Mouse (Mus musculus) heart, embryonic 12.5 days (tissue): ENCODE data around the gene F13b. TPM values are rescaled to one million over a fixed set of nuclear protein-coding genes. Genes with fewer than 3 reads are reported as not detected.

Experiments used
- ATAC-seq: fragments of 200-750 bp; cut with Nextera tagmentation; 2 replicates; pipeline ENCODE4 v1.8.0; 2017; ENCODE audit warnings: moderate TSS enrichment, moderate library complexity; ENCODE audit not compliant: insufficient number of reproducible peaks, low FRiP score
- H3K27ac ChIP-seq: fragments of 300-500 bp; sonication (generic); 2 replicates; pipeline ENCODE4 v1.5.1; 2016; ENCODE audit warnings: mild to moderate bottlenecking, moderate library complexity; ENCODE audit not compliant: poor library complexity, severe bottlenecking
- H3K27me3 ChIP-seq: fragments of 300-500 bp; sonication (generic); replicated peaks from 2 replicates; pipeline ENCODE4 v1.6.1; 2016; ENCODE audit warnings: mild to moderate bottlenecking, moderate library complexity
- H3K36me3 ChIP-seq: fragments of 300-500 bp; sonication (generic); 2 replicates; pipeline ENCODE4 v1.6.1; 2016; ENCODE audit warnings: mild to moderate bottlenecking, moderate library complexity
- H3K4me1 ChIP-seq: fragments of 300-500 bp; sonication (generic); replicated peaks from 2 replicates; pipeline ENCODE4 v1.6.1; 2016; ENCODE audit warnings: mild to moderate bottlenecking
- H3K4me2 ChIP-seq: fragments of 300-500 bp; sonication (generic); 2 replicates; pipeline ENCODE4 v1.6.1; 2016; ENCODE audit warnings: mild to moderate bottlenecking, moderate library complexity
- H3K4me3 ChIP-seq: fragments of 300-500 bp; sonication (generic); 2 replicates; pipeline ENCODE4 v1.5.1; 2016; ENCODE audit warnings: mild to moderate bottlenecking
- H3K9ac ChIP-seq: fragments of 300-500 bp; sonication (generic); 2 replicates; pipeline ENCODE4 v1.6.1; 2016; ENCODE audit warnings: mild to moderate bottlenecking, moderate library complexity
- H3K9me3 ChIP-seq: fragments of 300-500 bp; sonication (generic); replicated peaks from 2 replicates; pipeline ENCODE4 v1.6.1; 2016; ENCODE audit warnings: mild to moderate bottlenecking, moderate library complexity
- WGBS: fragments of 180-500 bp; shearing (Covaris S2); methylation state at CpG from one replicate; pipeline ENCODE4 v1.1.7; 2016; 5-methylcytosine and 5-hydroxymethylcytosine counted together
- polyA plus RNA-seq: library from polyadenylated mRNA; unstranded; fragments of >200 nt; fragmentation: Nextera tagmentation; extraction: Ambion mirVana; gene quantifications from 2 replicates; pipeline ENCODE4 v1.2.1, GENCODE M21; 2016

The F13b gene
- polyA plus RNA-seq, result 0.06 TPM in 1 of 2 replicates, not detected in the other

DNA sequence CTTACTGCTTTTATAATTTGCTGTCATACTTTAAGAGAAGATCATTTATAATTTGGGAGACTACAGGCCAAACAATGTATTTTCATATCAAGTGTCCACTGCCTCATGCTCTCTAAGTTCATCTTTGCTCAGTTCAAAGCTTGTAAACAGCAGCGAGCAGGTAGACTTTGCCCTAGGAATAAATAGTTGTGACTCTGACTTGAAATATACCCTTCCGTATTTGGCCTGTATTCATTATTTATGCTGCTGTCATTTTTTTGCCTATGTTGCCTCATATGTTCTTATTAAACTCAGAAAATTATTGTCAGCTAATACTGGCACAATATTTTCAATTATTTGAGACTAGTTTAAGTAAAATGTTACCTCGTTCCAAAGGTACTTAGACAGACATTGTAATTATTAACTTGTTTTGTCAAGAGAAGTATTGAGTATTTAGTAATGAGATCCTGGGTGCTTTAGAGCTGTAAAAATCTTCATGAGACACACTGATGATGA is at the start of gene F13b:
Gene F13b, plus strand, starts transcription at position 445 of the 495 bp plus-strand sequence.
- H3K4me2 ChIP-seq, result no peak within 1 kb of the TSS
- no peaks in the 10 kb centered on the region for H3K9me3 ChIP-seq
- H3K4me1 ChIP-seq, result no peaks in the 10 kb centered on the region
- H3K4me3 ChIP-seq, result no peak within 1 kb of the TSS
- no peak for ATAC-seq
- H3K36me3 ChIP-seq, result no peaks in the 10 kb centered on the region
- WGBS, result 83% methylated on average over 3 of the region's 3 CpGs
- H3K9ac ChIP-seq, result no peak within 1 kb of the TSS
- H3K27me3 ChIP-seq, result no peaks in the 10 kb centered on the region
- no peak within 1 kb of the TSS for H3K27ac ChIP-seq

DNA sequence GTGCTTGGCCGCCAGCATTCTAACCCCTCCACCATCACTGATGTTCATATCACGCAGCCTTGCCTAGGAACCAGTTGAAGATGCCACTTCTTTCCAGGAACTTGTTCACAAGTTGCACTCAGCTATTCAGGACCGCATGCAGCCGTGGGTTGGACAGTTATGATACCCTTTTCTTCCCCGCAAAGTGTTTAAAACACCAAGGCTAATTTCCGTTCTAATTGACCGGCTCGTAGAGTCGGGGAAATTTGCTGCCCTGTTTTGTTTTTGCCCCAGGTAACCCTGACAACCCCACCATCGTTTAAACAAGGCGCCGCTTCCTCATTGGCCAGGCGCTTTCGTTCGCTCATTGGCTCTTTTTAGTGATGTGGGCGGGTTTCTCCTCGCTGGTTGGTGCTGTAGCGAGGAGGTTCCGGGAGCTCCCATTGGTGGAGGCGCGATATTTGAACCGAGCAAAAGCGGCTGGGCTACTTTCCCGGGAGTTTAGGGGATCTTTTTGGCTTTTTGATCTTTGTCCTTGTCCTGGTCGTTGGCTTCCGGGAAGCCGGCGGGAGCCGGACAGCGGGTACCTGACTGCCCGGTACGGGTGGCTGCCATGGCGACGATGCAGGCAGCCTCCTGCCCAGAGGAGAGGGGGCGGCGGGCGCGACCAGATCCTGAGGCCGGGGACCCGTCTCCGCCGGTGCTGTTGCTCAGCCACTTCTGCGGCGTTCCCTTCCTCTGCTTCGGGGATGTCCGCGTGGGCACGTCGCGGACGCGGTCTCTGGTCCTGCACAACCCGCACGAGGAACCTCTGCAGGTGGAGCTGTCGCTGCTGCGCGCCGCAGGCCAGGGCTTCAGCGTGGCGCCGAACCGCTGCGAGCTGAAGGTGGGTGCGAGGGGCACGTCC is 46.9 kb upstream of the F13b start, which contains the start of gene Aspm:
Gene Aspm, plus strand, starts transcription at position 433 of the 886 bp plus-strand sequence.
- Histone ChIP-seq H3K9me3 (no peaks in the 10 kb centered on the region), H3K27ac (peak within 1 kb of the TSS; percentile 79), H3K4me3 (peak within 1 kb of the TSS; percentile 90), H3K27me3 (no peaks in the 10 kb centered on the region), H3K36me3 (peaks cover 15% of the 10 kb centered on the region), H3K4me2 (peak within 1 kb of the TSS; percentile 76), H3K4me1 (peaks cover 9% of the 10 kb centered on the region), H3K9ac (peak within 1 kb of the TSS; percentile 80)
- WGBS, result under 1% methylated on average over 65 of the region's 65 CpGs
- peak; percentile 98 for ATAC-seq

DNA sequence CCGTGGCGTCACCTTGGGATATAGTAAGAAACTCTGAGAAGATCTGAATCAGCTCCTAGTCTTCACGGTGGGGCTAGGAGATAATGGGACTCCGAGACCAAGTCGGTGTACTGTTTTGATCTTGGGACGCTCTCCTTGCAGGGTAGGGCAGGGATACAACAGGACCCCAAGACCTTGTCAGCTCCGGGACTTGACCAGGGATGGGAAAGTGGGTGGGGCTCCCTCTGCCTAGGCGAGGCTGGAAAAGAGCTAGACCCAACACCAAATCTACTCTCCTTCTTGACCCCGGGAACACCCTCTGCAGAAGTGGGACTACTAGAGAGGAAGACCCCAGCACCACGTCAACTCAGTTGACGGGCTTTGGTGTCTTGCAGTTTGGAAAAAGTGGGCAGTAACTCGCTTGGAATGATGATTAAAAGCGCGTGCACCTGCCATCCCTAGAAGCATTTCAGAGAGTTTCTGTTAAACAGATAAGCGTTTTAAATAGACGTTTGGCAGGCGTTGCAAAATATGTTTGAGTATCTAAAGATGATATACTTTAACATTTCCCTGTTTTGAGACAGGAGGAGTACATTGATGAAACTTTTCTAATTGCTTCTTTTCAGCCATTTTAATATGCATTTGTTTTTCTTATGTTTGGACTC is 46.2 kb upstream of the F13b start:
- 2% methylated on average over 17 of the region's 17 CpGs for WGBS
- no peaks in the 10 kb centered on the region for H3K9me3 ChIP-seq
- H3K9ac ChIP-seq, result peak overlapping the region; percentile 80
- H3K27me3 ChIP-seq, result no peaks in the 10 kb centered on the region
- peaks cover 15% of the 10 kb centered on the region for H3K36me3 ChIP-seq
- peaks cover 9% of the 10 kb centered on the region for H3K4me1 ChIP-seq
- ATAC-seq, result peak; percentile 57
- peak overlapping the region; percentile 76 for H3K4me2 ChIP-seq
- H3K27ac ChIP-seq, result peak overlapping the region; percentile 79
- peak overlapping the region; percentile 90 for H3K4me3 ChIP-seq

DNA sequence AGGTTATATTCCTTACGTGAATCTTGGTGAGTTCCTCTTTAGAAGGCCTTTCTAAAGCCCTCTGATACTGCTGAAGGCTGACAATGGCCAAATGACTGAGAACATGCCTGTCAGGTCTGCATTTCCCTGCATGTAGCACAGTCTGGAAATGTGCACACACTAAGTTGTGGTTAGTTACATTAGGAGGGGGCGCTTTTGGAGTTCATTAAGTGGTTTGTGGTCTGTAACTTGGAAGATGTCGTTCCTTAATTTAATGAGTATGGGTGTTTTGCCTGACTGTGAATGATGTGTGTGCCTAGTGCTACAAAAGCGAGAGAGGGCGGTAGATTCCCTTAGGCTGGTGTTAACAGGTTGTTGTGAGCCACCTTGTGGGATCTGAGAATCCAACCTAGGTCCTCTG is 40.7 kb upstream of the F13b start:
- no peak overlapping the region for H3K4me2 ChIP-seq
- WGBS, result 86% methylated on average over 5 of the region's 5 CpGs
- peaks cover 11% of the 10 kb centered on the region for H3K4me1 ChIP-seq
- no peak overlapping the region for H3K4me3 ChIP-seq
- no peak overlapping the region for H3K9ac ChIP-seq
- H3K27ac ChIP-seq, result no peak overlapping the region
- no peaks in the 10 kb centered on the region for H3K27me3 ChIP-seq
- H3K36me3 ChIP-seq, result peaks cover 56% of the 10 kb centered on the region
- ATAC-seq, result no peak
- no peaks in the 10 kb centered on the region for H3K9me3 ChIP-seq

DNA sequence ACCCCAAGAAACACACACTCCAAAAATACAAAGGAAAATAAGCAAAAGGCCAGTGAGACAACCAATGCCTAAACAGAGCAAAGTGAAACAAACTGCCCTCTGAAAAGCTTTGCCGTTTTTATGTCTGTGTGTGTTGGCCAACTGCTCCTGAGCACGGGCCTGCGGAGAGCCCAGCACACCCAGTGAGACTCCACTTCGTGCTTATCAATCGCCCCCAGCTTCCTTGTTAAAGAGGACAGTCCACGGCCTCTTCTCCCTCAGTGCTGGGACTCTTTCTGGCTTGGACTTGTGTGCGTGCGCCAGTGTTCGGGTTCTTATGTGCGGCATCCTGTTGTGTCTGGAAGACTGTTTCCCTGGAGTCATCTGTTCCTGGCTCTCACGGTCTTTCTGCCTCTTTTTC is 35.6 kb upstream of the F13b start:
- H3K9ac ChIP-seq, result no peak overlapping the region
- ATAC-seq, result 0 out of 2 replicates have a peak, but pooled peaks have one; percentile 36
- no peak overlapping the region for H3K4me3 ChIP-seq
- H3K9me3 ChIP-seq, result no peaks in the 10 kb centered on the region
- H3K4me2 ChIP-seq, result no peak overlapping the region
- peaks cover 68% of the 10 kb centered on the region for H3K36me3 ChIP-seq
- no peaks in the 10 kb centered on the region for H3K27me3 ChIP-seq
- H3K27ac ChIP-seq, result no peak overlapping the region
- H3K4me1 ChIP-seq, result no peaks in the 10 kb centered on the region
- WGBS, result 79% methylated on average over 11 of the region's 11 CpGs

DNA sequence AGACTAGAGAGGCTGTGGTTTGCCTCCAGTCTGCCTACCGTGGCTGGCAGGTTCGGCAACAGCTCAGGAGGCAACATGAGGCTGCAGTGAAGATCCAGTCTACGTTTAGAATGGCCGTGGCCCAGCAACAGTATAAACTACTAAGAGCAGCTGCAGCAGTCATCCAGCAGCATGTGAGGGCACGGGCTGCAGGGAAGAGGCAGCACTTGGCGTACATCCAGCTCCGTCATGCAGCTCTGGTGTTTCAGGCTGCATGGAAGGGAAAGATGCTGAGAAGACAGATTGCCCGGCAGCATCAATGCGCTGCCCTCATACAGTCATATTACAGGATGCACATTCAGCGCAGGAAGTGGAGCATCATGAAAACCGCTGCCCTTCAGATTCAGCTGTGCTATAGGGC is 22.6 kb upstream of the F13b start:
- H3K4me1 ChIP-seq, result no peaks in the 10 kb centered on the region
- no peak overlapping the region for H3K9ac ChIP-seq

DNA sequence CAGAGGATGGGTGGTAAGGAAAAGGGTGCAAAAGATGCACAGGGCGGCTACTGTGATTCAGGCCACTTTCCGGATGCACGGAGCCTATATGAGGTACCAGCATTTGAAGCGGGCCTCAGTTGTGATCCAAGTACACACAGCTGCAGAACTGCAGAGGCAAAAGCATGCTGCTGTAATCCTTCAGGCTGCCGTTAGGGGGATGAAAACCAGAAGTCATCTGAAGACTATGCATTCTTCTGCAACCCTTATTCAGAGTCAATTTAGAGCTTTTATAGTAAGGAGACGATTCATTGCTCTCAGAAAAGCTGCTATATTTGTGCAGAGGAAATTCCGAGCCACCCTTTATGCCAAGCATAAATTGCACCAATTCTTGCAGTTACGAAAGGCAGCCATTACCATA is 21.3 kb upstream of the F13b start:
- 91% methylated on average over 8 of the region's 8 CpGs for WGBS
- Histone ChIP-seq H3K9me3 (no peaks in the 10 kb centered on the region), H3K36me3 (peaks cover 80% of the 10 kb centered on the region), H3K4me1 (no peaks in the 10 kb centered on the region), H3K27me3 (no peaks in the 10 kb centered on the region), H3K9ac (no peak overlapping the region), H3K4me3 (no peak overlapping the region), H3K4me2 (no peak overlapping the region), H3K27ac (no peak overlapping the region)
- no peak for ATAC-seq

More for the DNA sequence above, 22.6 kb upstream of the F13b start:
- H3K27ac ChIP-seq, result no peak overlapping the region
- no peak overlapping the region for H3K4me2 ChIP-seq
- no peaks in the 10 kb centered on the region for H3K9me3 ChIP-seq
- no peak overlapping the region for H3K4me3 ChIP-seq
- WGBS, result 94% methylated on average over 11 of the region's 11 CpGs
- no peaks in the 10 kb centered on the region for H3K27me3 ChIP-seq
- peaks cover 81% of the 10 kb centered on the region for H3K36me3 ChIP-seq
- ATAC-seq, result no peak

DNA sequence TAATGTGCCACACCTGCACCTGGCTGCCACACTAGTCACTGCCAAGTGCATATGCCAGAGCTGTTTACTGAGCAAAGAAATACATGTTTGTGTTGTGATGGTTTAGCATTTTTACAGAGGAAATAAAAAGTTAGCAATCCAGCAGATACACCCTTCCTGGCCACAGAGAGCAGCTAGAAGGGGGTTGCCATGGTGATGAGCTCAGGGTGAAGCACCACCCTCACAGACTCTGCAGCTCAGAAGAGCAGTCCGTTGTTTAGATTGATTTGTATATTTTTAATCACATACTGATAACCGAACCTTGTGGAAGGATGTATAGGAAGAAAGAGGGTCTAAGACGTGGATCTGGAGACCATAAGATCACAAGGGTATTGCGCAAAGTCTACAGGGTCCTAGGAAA is 20.4 kb upstream of the F13b start:
- ATAC-seq, result no peak
- WGBS, result 90% methylated on average over 4 of the region's 4 CpGs

DNA sequence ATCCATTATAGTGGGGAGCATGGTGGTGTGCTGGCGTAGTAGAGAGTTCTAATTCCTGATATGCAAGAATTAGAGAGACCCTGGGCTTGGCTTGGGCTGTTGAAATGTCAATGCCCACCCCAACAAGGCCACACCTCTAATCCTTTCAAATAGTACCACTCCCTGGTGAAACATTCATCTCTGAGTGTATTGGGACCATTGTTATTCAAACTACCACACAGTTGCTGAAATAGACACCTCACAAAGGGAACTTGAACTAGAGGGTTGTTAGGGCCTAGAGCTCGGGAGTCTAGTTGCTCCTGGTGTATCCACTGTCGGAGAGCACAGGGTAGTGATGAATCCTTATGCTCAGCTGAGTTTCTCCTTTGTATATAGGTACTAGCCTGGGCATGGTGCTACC is 6.9 kb upstream of the F13b start:
- Histone ChIP-seq H3K27ac (no peak overlapping the region), H3K4me3 (no peak overlapping the region), H3K4me2 (no peak overlapping the region), H3K27me3 (no peaks in the 10 kb centered on the region), H3K4me1 (no peaks in the 10 kb centered on the region), H3K9me3 (no peaks in the 10 kb centered on the region), H3K36me3 (peaks cover 44% of the 10 kb centered on the region), H3K9ac (no peak overlapping the region)
- 91% methylated on average over 3 of the region's 3 CpGs for WGBS
- ATAC-seq, result no peak

More for the DNA sequence above, 20.4 kb upstream of the F13b start:
- no peak overlapping the region for H3K27ac ChIP-seq
- no peak overlapping the region for H3K9ac ChIP-seq
- H3K9me3 ChIP-seq, result no peaks in the 10 kb centered on the region
- no peak overlapping the region for H3K4me2 ChIP-seq
- H3K4me1 ChIP-seq, result no peaks in the 10 kb centered on the region
- H3K4me3 ChIP-seq, result no peak overlapping the region
- no peaks in the 10 kb centered on the region for H3K27me3 ChIP-seq
- H3K36me3 ChIP-seq, result peaks cover 74% of the 10 kb centered on the region

DNA sequence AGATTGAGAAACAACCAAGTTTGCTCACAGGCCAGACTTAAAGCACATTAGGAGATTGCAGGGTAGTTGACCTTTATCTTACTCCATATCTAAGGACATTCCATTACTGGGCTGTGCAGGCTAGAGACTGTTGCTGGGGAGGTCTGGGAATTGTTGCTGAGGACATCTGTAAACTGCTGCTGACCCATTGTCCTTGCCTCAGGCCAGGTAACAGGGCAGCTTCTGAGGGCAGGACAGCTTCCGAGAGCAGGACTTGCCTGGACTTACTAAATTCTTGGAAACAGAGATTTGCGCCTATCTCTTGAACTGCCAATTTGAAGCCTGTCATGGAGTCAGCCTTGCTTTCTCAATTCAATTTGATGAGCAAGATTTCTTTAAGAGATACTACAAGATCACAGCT is 6.1 kb upstream of the F13b start:
- ATAC-seq, result no peak

DNA sequence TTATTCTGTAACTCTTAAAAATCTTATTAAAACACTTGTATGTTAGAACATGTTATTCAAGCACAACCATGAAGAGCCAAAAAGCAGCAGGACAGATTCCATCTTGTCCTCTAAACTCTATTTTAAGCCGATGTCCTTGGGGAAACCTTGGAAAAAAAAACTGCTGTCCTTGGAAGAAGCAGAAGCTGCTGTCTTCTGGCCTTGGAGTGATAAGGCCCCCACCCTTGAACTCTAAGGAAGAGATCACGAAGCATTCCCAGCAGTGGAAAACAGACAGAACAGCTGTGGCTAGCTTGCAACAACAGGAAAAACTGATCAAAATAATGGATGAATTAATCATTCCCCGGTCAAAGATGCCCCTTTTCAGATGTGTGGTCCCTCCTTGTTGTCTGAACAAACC is 5.3 kb upstream of the F13b start:
- WGBS, result 69% methylated on average over 3 of the region's 3 CpGs
- no peak for ATAC-seq

More for the DNA sequence above, 6.1 kb upstream of the F13b start:
- H3K27ac ChIP-seq, result no peak overlapping the region
- no peaks in the 10 kb centered on the region for H3K4me1 ChIP-seq
- H3K27me3 ChIP-seq, result no peaks in the 10 kb centered on the region
- peaks cover 37% of the 10 kb centered on the region for H3K36me3 ChIP-seq
- H3K9me3 ChIP-seq, result no peaks in the 10 kb centered on the region
- H3K4me2 ChIP-seq, result no peak overlapping the region
- no peak overlapping the region for H3K4me3 ChIP-seq
- WGBS, result 86% methylated on average over 2 of the region's 2 CpGs
- H3K9ac ChIP-seq, result no peak overlapping the region

More for the DNA sequence above, 5.3 kb upstream of the F13b start:
- H3K27me3 ChIP-seq, result no peaks in the 10 kb centered on the region
- H3K4me1 ChIP-seq, result no peaks in the 10 kb centered on the region
- no peak overlapping the region for H3K4me3 ChIP-seq
- H3K9me3 ChIP-seq, result no peaks in the 10 kb centered on the region
- no peak overlapping the region for H3K9ac ChIP-seq
- no peak overlapping the region for H3K4me2 ChIP-seq
- H3K36me3 ChIP-seq, result peaks cover 32% of the 10 kb centered on the region
- no peak overlapping the region for H3K27ac ChIP-seq
